Mouse (Mus musculus): ENCODE data around the gene Filip1. TPM values are rescaled to one million over a fixed set of nuclear protein-coding genes. Genes with fewer than 3 reads are reported as not detected.

Gene Filip1
- polyA plus RNA-seq, 1 experiment from 2014 or later, result 5.9 TPM

GRCm38 (mm10) chr9:79966711-79967487 is 45.8 kb downstream of the Filip1 start:
- DNase-seq (ENCODE audit: low spot score), result no peak
- Histone ChIP-seq H3K4me3 (replicated peaks; ENCODE audit: low read depth, low read length) (no peak overlapping the region), H3K27me3 (ENCODE audit: insufficient read depth, low read length) (no peaks in the 10 kb centered on the region), H3K36me3 (ENCODE audit: insufficient read depth, low read length) (no peaks in the 10 kb centered on the region), H3K27ac (no peak overlapping the region), H3K9ac (ENCODE audit: low read depth, low read length) (no peak overlapping the region), H3K9me3 (replicated peaks; ENCODE audit: low read length) (no peaks in the 10 kb centered on the region), H3K4me1 (replicated peaks; ENCODE audit: insufficient read depth, low read length) (no peaks in the 10 kb centered on the region), H3K4me2 (ENCODE audit: low read length) (no peak overlapping the region)
- TF ChIP-seq CTCF (IDR thresholded peaks at IDR 0.05; ENCODE audit: low read depth), result no peak
- WGBS, result 73% methylated on average over 12 of the region's 12 CpGs
- ATAC-seq (replicated peaks; ENCODE audit: low FRiP score, low read depth), result no peak

GRCm38 (mm10) chr9:79965600-79966392 is 46.9 kb downstream of the Filip1 start:
- no peak overlapping the region for H3K4me3 ChIP-seq (replicated peaks; ENCODE audit: low read depth, low read length)
- DNase-seq (ENCODE audit: low spot score) (no peak), ATAC-seq (replicated peaks; ENCODE audit: low FRiP score, low read depth) (no peak)
- no peak for TF ChIP-seq CTCF (IDR thresholded peaks at IDR 0.05; ENCODE audit: low read depth)
- H3K9ac ChIP-seq (ENCODE audit: low read depth, low read length), result no peak overlapping the region
- peak overlapping the region; percentile 6; the same call in 1 of the 2 replicates for H3K4me2 ChIP-seq (ENCODE audit: low read length)
- 64% methylated on average over 14 of the region's 14 CpGs for WGBS
- H3K27ac ChIP-seq, result no peak overlapping the region
- no peaks in the 10 kb centered on the region for H3K4me1 ChIP-seq (replicated peaks; ENCODE audit: insufficient read depth, low read length)
- H3K27me3 ChIP-seq (ENCODE audit: insufficient read depth, low read length), result no peaks in the 10 kb centered on the region
- no peaks in the 10 kb centered on the region for H3K36me3 ChIP-seq (ENCODE audit: insufficient read depth, low read length)
- H3K9me3 ChIP-seq (replicated peaks; ENCODE audit: low read length), result no peaks in the 10 kb centered on the region

GRCm38 (mm10) chr9:79965003-79965402 is 47.6 kb downstream of the Filip1 start:
- Histone ChIP-seq H3K27ac (no peak overlapping the region), H3K9ac (ENCODE audit: low read depth, low read length) (no peak overlapping the region), H3K27me3 (ENCODE audit: insufficient read depth, low read length) (no peaks in the 10 kb centered on the region), H3K4me3 (replicated peaks; ENCODE audit: low read depth, low read length) (no peak overlapping the region), H3K4me2 (ENCODE audit: low read length) (no peak overlapping the region), H3K36me3 (ENCODE audit: insufficient read depth, low read length) (no peaks in the 10 kb centered on the region), H3K9me3 (replicated peaks; ENCODE audit: low read length) (no peaks in the 10 kb centered on the region), H3K4me1 (replicated peaks; ENCODE audit: insufficient read depth, low read length) (no peaks in the 10 kb centered on the region)
- 69% methylated on average over 5 of the region's 5 CpGs for WGBS
- DNase-seq (ENCODE audit: low spot score), result no peak
- no peak for TF ChIP-seq CTCF (IDR thresholded peaks at IDR 0.05; ENCODE audit: low read depth)
- ATAC-seq (replicated peaks; ENCODE audit: low FRiP score, low read depth), result no peak

GRCm38 (mm10) chr9:79961630-79962285 is 50.9 kb downstream of the Filip1 start:
- H3K27me3 ChIP-seq (ENCODE audit: insufficient read depth, low read length), result no peaks in the 10 kb centered on the region
- no peaks in the 10 kb centered on the region for H3K36me3 ChIP-seq (ENCODE audit: insufficient read depth, low read length)
- ATAC-seq (replicated peaks; ENCODE audit: low FRiP score, low read depth) (peak; percentile 80), DNase-seq (ENCODE audit: low spot score) (peak; percentile 62)
- no peaks in the 10 kb centered on the region for H3K4me1 ChIP-seq (replicated peaks; ENCODE audit: insufficient read depth, low read length)
- H3K9me3 ChIP-seq (replicated peaks; ENCODE audit: low read length), result no peaks in the 10 kb centered on the region
- WGBS, result 41% methylated on average over 16 of the region's 16 CpGs
- H3K27ac ChIP-seq, result peak overlapping the region; percentile 43; the same call in 1 of the 2 replicates
- no peak overlapping the region for H3K4me3 ChIP-seq (replicated peaks; ENCODE audit: low read depth, low read length)
- TF ChIP-seq CTCF (IDR thresholded peaks at IDR 0.05; ENCODE audit: low read depth), result no peak
- H3K9ac ChIP-seq (ENCODE audit: low read depth, low read length), result no peak overlapping the region
- H3K4me2 ChIP-seq (ENCODE audit: low read length), result peak overlapping the region; percentile 25

GRCm38 (mm10) chr9:79960453-79960852 is 52.2 kb downstream of the Filip1 start:
- WGBS, result 81% methylated on average over 6 of the region's 6 CpGs
- no peak for TF ChIP-seq CTCF (IDR thresholded peaks at IDR 0.05; ENCODE audit: low read depth)

GRCm38 (mm10) chr9:79958395-79958794 is 54.3 kb downstream of the Filip1 start:
- no peaks in the 10 kb centered on the region for H3K4me1 ChIP-seq (replicated peaks; ENCODE audit: insufficient read depth, low read length)
- no peak for TF ChIP-seq CTCF (IDR thresholded peaks at IDR 0.05; ENCODE audit: low read depth)
- H3K27me3 ChIP-seq (ENCODE audit: insufficient read depth, low read length), result no peaks in the 10 kb centered on the region
- no peaks in the 10 kb centered on the region for H3K9me3 ChIP-seq (replicated peaks; ENCODE audit: low read length)
- no peak for ATAC-seq (replicated peaks; ENCODE audit: low FRiP score, low read depth)
- no peak overlapping the region for H3K27ac ChIP-seq
- H3K4me2 ChIP-seq (ENCODE audit: low read length), result no peak overlapping the region
- DNase-seq (ENCODE audit: low spot score), result no peak
- H3K4me3 ChIP-seq (replicated peaks; ENCODE audit: low read depth, low read length), result no peak overlapping the region
- no peaks in the 10 kb centered on the region for H3K36me3 ChIP-seq (ENCODE audit: insufficient read depth, low read length)
- H3K9ac ChIP-seq (ENCODE audit: low read depth, low read length), result no peak overlapping the region
- 58% methylated on average over 3 of the region's 3 CpGs for WGBS

More at GRCm38 (mm10) chr9:79960453-79960852, 52.2 kb downstream of the Filip1 start:
- Histone ChIP-seq H3K4me1 (replicated peaks; ENCODE audit: insufficient read depth, low read length) (no peaks in the 10 kb centered on the region), H3K4me3 (replicated peaks; ENCODE audit: low read depth, low read length) (no peak overlapping the region), H3K27me3 (ENCODE audit: insufficient read depth, low read length) (no peaks in the 10 kb centered on the region), H3K4me2 (ENCODE audit: low read length) (no peak overlapping the region), H3K27ac (no peak overlapping the region), H3K9ac (ENCODE audit: low read depth, low read length) (no peak overlapping the region), H3K36me3 (ENCODE audit: insufficient read depth, low read length) (no peaks in the 10 kb centered on the region), H3K9me3 (replicated peaks; ENCODE audit: low read length) (no peaks in the 10 kb centered on the region)
- ATAC-seq (replicated peaks; ENCODE audit: low FRiP score, low read depth), result no peak
- no peak for DNase-seq (ENCODE audit: low spot score)
